Mouse (Mus musculus): ENCODE measurements around the gene Dab2ip. TPM values are rescaled to one million over a fixed set of nuclear protein-coding genes. Genes with fewer than 3 reads are reported as not detected.

The Dab2ip gene
- 100 to 1,000 TPM; 102 to 108 TPM for total RNA-seq (2021)

GRCm38 (mm10) chr2:35557911-35558825 lies at the start of gene Dab2ip:
Gene Dab2ip, plus strand, starts transcription at chr2:35558266.
- DNase-seq = peak; percentile 49 to 63

GRCm38 (mm10) chr2:35508597-35509342 lies 49.3 kb upstream of the Dab2ip start:
- peak in 1 of 2 experiments; percentile 42 for DNase-seq

- DNase-seq = no peak
Observed at GRCm38 (mm10) chr2:35509343-35509667, 48.8 kb upstream of the Dab2ip start.

- DNase-seq = no peak
Observed at GRCm38 (mm10) chr2:35509888-35510287, 48.2 kb upstream of the Dab2ip start.

DNA sequence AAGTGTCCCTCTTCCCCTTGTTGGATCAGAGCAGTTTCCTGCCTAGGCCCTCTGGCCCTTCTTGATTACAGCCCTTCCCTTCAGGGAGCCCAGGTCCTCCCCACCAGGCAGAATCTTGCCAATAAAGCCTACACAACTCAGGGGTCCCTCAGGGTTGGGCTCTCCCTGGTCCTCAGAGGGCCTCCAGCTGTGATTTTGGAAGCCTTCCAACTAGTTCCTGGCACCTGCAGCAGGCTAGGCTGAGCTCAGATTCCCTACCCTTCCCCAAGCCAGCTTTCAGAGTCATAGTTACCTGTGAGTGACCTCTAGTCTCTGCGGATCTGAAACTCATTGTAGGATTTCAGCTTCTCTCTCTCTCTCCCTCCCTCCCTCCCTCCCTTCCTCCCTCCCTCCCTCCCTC lies 47.1 kb upstream of the Dab2ip start:
- no peak for DNase-seq

- DNase-seq = no peak
Observed at GRCm38 (mm10) chr2:35512226-35512625, 45.8 kb upstream of the Dab2ip start.

- DNase-seq = peak in 1 of 2 experiments; percentile 25
Observed at GRCm38 (mm10) chr2:35514051-35514892, 43.8 kb upstream of the Dab2ip start.

- DNase-seq = no peak
Observed at GRCm38 (mm10) chr2:35526612-35527242, 31.3 kb upstream of the Dab2ip start.

- no peak for DNase-seq
Observed at GRCm38 (mm10) chr2:35529086-35529485, 29.0 kb upstream of the Dab2ip start.

- DNase-seq = peak; percentile 59 to 67
Observed at GRCm38 (mm10) chr2:35529856-35530255, 28.2 kb upstream of the Dab2ip start.

DNA sequence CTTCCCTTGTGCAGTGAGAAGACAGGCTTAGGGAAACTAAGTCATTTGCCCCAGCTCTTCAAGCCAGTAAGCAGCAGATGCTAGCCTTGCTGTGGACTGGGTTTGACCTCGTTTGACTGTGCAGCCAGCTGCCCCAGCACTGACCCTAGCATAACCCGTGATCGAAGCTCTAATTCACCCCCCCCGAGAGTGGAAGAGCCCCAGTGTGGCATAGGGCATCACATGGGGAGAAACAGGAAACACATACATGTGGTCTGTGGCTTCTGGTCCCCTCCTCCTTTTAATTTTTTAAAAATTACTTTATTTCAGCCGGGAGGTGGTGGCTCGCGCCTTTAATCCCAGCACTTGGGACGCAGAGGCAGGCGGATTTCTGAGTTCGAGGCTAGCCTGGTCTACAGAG lies 27.3 kb upstream of the Dab2ip start:
- DNase-seq = no peak

GRCm38 (mm10) chr2:35533646-35534045 lies 24.4 kb upstream of the Dab2ip start:
- DNase-seq = no peak

DNA sequence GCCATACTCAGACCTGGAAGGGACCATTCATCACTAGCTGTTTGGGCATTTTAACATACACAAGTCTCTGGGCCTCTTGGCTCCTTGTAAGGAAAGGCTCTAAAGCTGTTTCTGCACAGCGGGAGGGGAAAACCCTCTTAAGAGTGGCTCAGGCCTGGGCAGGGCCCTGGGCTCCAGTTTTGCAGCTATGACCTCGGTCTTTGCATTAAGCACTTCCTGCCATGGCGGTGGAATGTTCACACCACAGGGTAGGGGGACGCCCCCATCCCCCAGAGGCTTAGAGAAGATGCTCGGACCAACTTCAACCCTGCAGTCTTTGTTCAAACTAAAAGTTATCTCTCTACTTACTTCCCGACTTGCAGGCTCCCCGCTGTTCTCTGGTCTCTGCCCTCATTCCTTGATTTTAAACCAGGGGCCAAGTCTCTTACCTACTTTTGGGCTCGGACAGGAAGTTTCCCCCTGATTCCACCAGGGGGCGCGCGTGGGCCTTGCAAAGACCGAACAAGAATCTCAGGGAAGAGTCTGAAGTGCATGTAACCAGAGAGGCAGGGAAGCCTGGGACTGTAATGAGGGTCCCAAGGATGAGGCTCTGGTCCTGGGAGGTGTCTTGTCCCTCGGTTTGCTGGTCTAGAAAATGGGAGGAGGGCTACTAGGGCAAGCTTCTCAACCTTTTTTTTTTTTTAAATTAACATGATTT lies 18.6 kb upstream of the Dab2ip start:
- DNase-seq = peak; percentile 77

DNA sequence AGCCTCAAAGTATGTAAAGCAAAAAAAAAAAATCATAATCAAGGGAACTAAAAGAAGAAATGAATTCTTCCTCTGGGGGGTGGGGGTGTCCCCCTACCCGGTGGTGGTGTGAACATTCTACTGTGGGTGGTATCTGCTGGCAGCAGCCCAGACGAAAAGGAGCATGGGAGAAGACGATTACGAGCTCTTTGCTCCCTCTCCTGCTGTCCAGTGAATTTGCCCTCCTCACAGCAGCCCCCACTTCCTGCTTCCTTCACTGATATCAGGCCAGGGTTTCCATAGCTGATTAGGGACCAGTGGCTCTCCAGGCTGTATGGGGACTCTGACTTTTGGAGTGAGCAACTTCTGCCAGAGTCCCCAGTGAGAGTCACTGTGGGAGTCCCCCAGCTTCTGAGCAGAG lies 17.3 kb upstream of the Dab2ip start:
- no peak for DNase-seq

DNA sequence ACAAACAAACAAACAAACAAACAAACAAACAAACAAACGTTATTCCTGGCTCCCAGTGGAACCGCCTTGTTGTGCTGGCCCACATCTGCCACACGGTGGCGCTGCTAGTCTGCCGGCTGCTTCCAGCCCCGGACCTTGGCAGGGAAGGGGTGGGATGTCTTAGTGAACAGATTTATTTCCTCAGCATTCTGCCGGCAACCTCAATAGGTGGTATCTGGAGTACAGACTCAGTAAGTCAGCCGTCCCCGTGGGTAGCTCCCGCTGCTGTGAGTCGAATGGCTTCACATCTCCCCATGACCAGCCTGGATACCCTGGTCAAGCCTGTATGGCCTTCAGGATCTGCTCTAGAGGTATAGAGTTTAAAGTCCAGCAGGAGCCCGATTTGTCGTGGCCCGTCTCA lies 13.3 kb upstream of the Dab2ip start:
- DNase-seq = peak; percentile 62 to 67

DNA sequence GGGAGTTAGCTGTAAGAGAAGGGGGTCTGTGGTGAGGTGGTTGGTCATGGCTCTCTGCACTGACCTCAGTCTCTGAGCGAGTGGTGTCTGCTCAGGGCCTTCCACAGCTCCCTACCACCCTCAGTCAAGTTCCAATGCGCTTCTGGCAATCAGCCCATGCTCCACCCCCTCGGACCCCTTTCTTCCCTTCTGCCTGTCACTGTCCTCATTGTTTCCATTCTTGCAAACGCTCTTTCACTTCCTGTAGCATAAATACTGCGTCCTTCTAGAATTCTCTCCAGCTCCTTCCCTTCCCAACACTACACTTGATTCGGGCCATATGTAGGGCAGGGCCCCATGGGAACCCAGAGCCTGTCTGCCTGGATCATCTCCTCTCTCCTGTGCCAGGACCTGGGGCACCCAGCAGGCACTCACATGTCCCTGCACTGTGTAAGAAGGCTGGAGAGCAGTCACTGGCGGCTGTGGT lies 12.9 kb upstream of the Dab2ip start:
- DNase-seq = no peak

DNA sequence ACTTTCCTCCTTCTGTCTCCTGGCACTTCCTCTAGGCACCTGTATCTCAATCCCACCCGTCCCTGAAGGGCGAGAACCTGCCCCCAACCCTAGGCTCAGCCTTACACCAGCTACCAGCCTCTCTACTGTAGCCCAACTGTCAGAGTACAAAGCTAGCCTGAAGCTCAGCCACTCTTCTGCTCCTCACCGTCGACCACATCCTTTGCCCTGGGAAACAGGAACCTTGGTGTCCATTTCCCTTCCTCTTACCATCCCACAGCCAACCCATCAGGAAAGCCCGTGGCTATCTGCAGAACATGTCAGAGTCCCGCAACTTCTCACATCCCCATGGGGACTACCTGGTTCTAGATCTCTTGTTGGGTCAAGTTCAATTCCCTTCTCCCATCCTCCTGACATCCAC lies 11.6 kb upstream of the Dab2ip start:
- no peak for DNase-seq

GRCm38 (mm10) chr2:35549191-35549590 lies 8.9 kb upstream of the Dab2ip start:
- no peak for DNase-seq

GRCm38 (mm10) chr2:35550097-35550496 lies 8.0 kb upstream of the Dab2ip start:
- DNase-seq = no peak

GRCm38 (mm10) chr2:35556918-35557486 lies 1.1 kb upstream of the Dab2ip start:
- no peak for DNase-seq

Measured in layer of hippocampus, postnatal 36 days (tissue).